Mouse (Mus musculus) limb, embryonic 14.5 days (tissue): ENCODE measurements around the gene Atg2a. TPM values are rescaled to one million over a fixed set of nuclear protein-coding genes. Genes with fewer than 3 reads are reported as not detected.

ENCODE experiments used
- ATAC-seq: fragments of 200-750 bp; cut with Nextera tagmentation; 2 replicates; pipeline ENCODE4 v1.8.0; 2017; ENCODE audit warnings: low read depth, moderate number of reproducible peaks, moderate TSS enrichment; ENCODE audit not compliant: low FRiP score
- DNase-seq: peaks from one replicate; pipeline ENCODE4 v3.0.0-alpha.2; 2015; ENCODE audit warnings: low spot score
- H3K27ac ChIP-seq: fragments of 300-500 bp; sonication (generic); replicated peaks from 2 replicates; pipeline ENCODE4 v1.5.1; 2014; ENCODE audit warnings: low read depth, mild to moderate bottlenecking, low read length, moderate library complexity, mixed read lengths
- H3K27me3 ChIP-seq: fragments of 300-500 bp; sonication (generic); 2 replicates; pipeline ENCODE4 v1.6.1; 2014; ENCODE audit warnings: low read length, mixed read lengths; ENCODE audit not compliant: control insufficient read depth, insufficient read depth
- H3K36me3 ChIP-seq: fragments of 300-500 bp; sonication (generic); 2 replicates; pipeline ENCODE4 v1.6.1; 2014; ENCODE audit warnings: mild to moderate bottlenecking, low read length, moderate library complexity, mixed read lengths; ENCODE audit not compliant: control insufficient read depth, insufficient read depth
- H3K4me1 ChIP-seq: fragments of 300-500 bp; sonication (generic); 2 replicates; pipeline ENCODE4 v1.6.1; 2014; ENCODE audit warnings: antibody characterized with exemption, low read length, mixed read lengths; ENCODE audit not compliant: control insufficient read depth, insufficient read depth
- H3K4me2 ChIP-seq: fragments of 300-500 bp; sonication (generic); replicated peaks from 2 replicates; pipeline ENCODE4 v1.6.1; 2014; ENCODE audit warnings: low read depth, mild to moderate bottlenecking, low read length, moderate library complexity; ENCODE audit not compliant: severe bottlenecking
- H3K4me3 ChIP-seq: fragments of 300-500 bp; sonication (generic); replicated peaks from 2 replicates; pipeline ENCODE4 v1.5.1; 2014; ENCODE audit warnings: low read length
- H3K9ac ChIP-seq: fragments of 300-500 bp; sonication (generic); 2 replicates; pipeline ENCODE4 v1.6.1; 2014; ENCODE audit warnings: mild to moderate bottlenecking, low read depth, low read length, moderate library complexity; ENCODE audit not compliant: severe bottlenecking
- H3K9me3 ChIP-seq: fragments of 300-500 bp; sonication (generic); 2 replicates; pipeline ENCODE4 v1.6.1; 2016; ENCODE audit warnings: low read length; ENCODE audit not compliant: control insufficient read depth
- POLR2A ChIP-seq: fragments of 200-500 bp; IDR thresholded peaks from 2 replicates; pipeline ENCODE4 v1.8.0; 2012; ENCODE audit warnings: inconsistent platforms, mild to moderate bottlenecking, moderate library complexity, borderline replicate concordance; ENCODE audit not compliant: insufficient read depth, insufficient read length; ENCODE audit errors: extremely low read depth
- WGBS: fragments of 180-500 bp; shearing (Covaris S2); extraction: QIAGEN DNeasy Blood & Tissue Kit; methylation state at CpG from one replicate; pipeline ENCODE4 v1.1.7; 2014; 5-methylcytosine and 5-hydroxymethylcytosine counted together
- polyA plus RNA-seq, 2 experiments: library from polyadenylated mRNA; depleted of rRNA in 1 of 2; stranded (reverse) in 1 of 2; unstranded in 1 of 2; fragments of >200 nt; fragmentation: Nextera tagmentation in 1 of 2; extraction: Ambion mirVana in 1 of 2; gene quantifications; 2 replicates each; pipeline versions ENCODE4 v1.2.1 to v1.2.3; 2012 to 2014

The Atg2a gene
- polyA plus RNA-seq, 2 experiments: 10.6 to 18.3 TPM

DNA sequence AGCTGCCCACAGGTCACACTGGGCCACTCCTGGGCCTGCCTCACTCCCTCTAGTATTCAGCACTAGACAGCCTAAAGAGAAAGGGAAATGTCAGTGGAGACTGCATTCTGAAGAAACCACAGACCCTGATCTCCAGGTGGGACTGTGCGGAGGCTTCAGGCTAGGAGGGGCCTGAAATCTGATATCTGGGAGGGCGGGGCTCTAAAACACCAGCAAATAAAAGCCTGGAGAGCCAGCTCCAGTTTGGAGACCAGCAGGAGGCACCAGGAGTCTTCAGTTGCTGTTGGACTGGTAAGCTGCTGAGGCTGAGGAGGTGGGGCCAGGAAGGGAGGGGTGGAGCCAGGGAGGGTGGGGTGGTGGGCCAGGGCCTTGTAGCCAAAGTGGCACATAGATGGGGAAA lies 15.3 kb upstream of the Atg2a start, which contains the start of gene Gpha2:
Gene Gpha2 (plus strand): TSS at position 246 of the 400 bp plus-strand sequence.
- H3K27ac ChIP-seq: no peak within 1 kb of the TSS
- H3K9me3 ChIP-seq: no peaks in the 10 kb centered on the region
- no peak for TF ChIP-seq POLR2A

DNA sequence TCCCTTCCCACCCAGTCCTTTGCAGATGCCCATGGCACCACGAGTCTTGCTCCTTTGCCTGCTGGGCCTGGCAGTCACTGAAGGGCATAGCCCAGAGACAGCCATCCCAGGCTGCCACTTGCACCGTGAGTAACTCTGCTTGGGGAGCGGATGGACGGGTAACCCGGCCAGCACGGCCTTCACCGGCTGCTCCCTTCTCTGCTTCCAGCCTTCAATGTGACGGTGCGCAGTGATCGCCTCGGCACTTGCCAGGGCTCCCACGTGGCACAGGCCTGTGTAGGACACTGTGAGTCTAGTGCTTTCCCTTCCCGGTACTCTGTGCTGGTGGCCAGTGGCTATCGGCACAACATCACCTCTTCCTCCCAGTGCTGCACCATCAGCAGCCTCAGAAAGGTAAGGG lies 14.7 kb upstream of the Atg2a start:
- Histone ChIP-seq H3K36me3 (peaks cover 44% of the 10 kb centered on the region), H3K4me3 (no peak overlapping the region), H3K27me3 (no peaks in the 10 kb centered on the region), H3K4me2 (no peak overlapping the region), H3K4me1 (no peaks in the 10 kb centered on the region), H3K9ac (no peak overlapping the region), H3K9me3 (no peaks in the 10 kb centered on the region), H3K27ac (no peak overlapping the region)
- DNase-seq: no peak
- ATAC-seq: no peak
- WGBS: 88% methylated on average over 14 of the region's 14 CpGs
- TF ChIP-seq POLR2A: no peak

More for the DNA sequence above, 15.3 kb upstream of the Atg2a start, which contains the start of gene Gpha2:
- Histone ChIP-seq H3K9ac (no peak within 1 kb of the TSS), H3K4me1 (no peaks in the 10 kb centered on the region), H3K4me3 (no peak within 1 kb of the TSS), H3K36me3 (peaks cover 38% of the 10 kb centered on the region), H3K27me3 (no peaks in the 10 kb centered on the region), H3K4me2 (no peak within 1 kb of the TSS)
- 11% methylated on average over 2 of the region's 2 CpGs for WGBS
- peak; percentile 56 for DNase-seq
- peak; percentile 58; the same call in 1 of the 2 replicates for ATAC-seq

DNA sequence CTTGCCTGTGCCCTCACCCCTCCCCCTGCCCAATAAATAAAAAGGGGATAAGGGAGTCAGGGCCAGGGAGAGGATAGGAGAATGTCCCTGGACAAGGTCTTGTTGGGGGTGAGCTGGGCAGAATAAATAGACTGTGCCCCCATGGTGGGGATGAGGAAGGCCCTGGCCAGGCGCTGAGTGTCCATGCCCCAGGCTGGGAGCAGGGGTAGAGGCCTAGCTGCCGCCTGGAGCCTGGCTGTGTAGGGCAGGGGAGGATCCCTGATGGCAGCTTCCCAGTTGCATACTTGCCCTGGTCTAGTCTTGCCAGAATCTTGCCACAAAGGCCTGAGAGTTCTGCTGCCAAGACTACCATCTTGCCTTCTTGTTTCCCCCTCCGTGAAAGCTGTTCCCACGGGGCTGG lies 13.6 kb upstream of the Atg2a start:
- H3K9me3 ChIP-seq: no peaks in the 10 kb centered on the region
- WGBS: 89% methylated on average over 4 of the region's 4 CpGs
- no peak overlapping the region for H3K4me3 ChIP-seq
- DNase-seq (no peak), ATAC-seq (no peak)
- TF ChIP-seq POLR2A: no peak
- no peak overlapping the region for H3K9ac ChIP-seq
- no peaks in the 10 kb centered on the region for H3K27me3 ChIP-seq
- no peak overlapping the region for H3K27ac ChIP-seq
- H3K4me1 ChIP-seq: no peaks in the 10 kb centered on the region
- H3K36me3 ChIP-seq: peaks cover 54% of the 10 kb centered on the region
- no peak overlapping the region for H3K4me2 ChIP-seq

DNA sequence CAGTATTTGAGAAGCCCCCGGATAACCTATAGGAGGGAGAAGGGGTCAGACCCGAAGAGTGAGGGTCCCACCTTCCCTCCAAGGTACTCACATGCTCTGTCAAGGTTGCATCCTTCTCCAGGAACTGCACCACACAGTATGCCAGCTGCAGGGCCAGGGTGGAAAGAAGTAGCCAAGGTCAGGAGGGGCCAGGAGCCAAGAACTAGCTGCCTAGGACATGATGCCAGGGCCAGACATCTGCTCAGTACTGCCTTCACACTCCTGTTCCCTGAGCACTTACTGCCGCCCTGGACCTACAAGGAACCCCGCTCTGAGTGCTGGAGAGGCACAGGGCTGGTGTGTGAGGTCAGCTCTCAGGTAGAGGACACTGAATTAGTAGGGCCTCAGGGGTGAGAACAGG lies 11.1 kb upstream of the Atg2a start:
- Histone ChIP-seq H3K9ac (no peak overlapping the region), H3K4me2 (no peak overlapping the region), H3K4me1 (peaks cover 9% of the 10 kb centered on the region), H3K4me3 (no peak overlapping the region), H3K9me3 (no peaks in the 10 kb centered on the region), H3K27me3 (no peaks in the 10 kb centered on the region), H3K27ac (no peak overlapping the region), H3K36me3 (peaks cover 62% of the 10 kb centered on the region)
- 75% methylated on average over 4 of the region's 4 CpGs for WGBS
- TF ChIP-seq POLR2A: no peak
- ATAC-seq (no peak), DNase-seq (no peak)

DNA sequence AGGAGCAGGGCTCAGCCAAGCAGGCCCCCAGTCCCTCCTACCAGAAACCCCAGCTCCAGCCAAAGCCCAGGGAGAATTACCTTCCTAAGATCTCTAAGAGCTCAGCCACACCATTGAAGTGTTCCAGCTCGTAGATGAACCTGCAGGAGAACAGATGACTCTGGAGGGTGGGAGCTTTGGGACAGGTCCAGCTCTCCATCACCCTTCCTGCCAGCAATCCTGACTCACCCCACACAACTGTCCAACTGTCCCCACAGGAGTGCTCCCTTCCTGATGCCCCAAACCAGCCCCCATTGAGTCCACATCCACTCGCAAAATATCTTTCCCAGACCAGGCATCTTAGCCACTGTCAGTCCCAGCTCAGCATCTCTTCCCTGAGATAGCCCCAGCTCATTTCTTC lies 10.4 kb upstream of the Atg2a start:
- Histone ChIP-seq H3K9ac (no peak overlapping the region), H3K36me3 (peaks cover 62% of the 10 kb centered on the region), H3K4me2 (no peak overlapping the region), H3K9me3 (no peaks in the 10 kb centered on the region), H3K4me1 (peaks cover 9% of the 10 kb centered on the region), H3K27me3 (no peaks in the 10 kb centered on the region), H3K27ac (no peak overlapping the region), H3K4me3 (no peak overlapping the region)
- 81% methylated on average over 2 of the region's 2 CpGs for WGBS
- no peak for DNase-seq
- no peak for ATAC-seq
- TF ChIP-seq POLR2A: no peak

DNA sequence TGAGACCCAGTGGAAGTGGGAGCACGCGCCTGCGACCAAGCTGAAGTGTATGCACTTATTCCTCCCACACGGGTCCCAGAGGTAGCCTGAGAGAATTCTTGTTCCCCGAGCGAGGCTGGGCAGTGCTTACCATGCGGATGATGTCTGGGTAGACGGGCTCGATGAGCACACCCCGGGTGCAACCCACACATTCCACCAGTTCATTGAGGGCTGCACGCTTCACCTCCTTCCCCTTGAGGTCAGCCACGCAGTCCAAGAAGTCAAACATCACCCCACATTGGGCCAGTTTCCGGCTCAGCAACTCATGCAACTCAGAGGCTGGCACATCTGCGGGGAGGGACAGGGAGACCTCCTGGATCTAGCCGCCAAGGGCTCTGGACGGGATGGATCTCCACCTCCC lies 7.8 kb upstream of the Atg2a start:
- H3K4me2 ChIP-seq: no peak overlapping the region
- no peak for TF ChIP-seq POLR2A
- H3K9ac ChIP-seq: no peak overlapping the region
- H3K9me3 ChIP-seq: no peaks in the 10 kb centered on the region
- peaks cover 9% of the 10 kb centered on the region for H3K4me1 ChIP-seq
- DNase-seq: no peak
- peaks cover 49% of the 10 kb centered on the region for H3K36me3 ChIP-seq
- ATAC-seq: no peak
- H3K27me3 ChIP-seq: no peaks in the 10 kb centered on the region
- no peak overlapping the region for H3K27ac ChIP-seq
- no peak overlapping the region for H3K4me3 ChIP-seq
- 93% methylated on average over 16 of the region's 16 CpGs for WGBS
